Mouse (Mus musculus): Measurements from ENCODE around the gene Hgd. TPM values are rescaled to one million over a fixed set of nuclear protein-coding genes. Genes with fewer than 3 reads are reported as not detected.
A peak's percentile ranks its signal among the peaks of the same experiment; 100 is the strongest.

Gene Hgd
- polyA plus RNA-seq, 1 experiment = 0.02 TPM

DNA sequence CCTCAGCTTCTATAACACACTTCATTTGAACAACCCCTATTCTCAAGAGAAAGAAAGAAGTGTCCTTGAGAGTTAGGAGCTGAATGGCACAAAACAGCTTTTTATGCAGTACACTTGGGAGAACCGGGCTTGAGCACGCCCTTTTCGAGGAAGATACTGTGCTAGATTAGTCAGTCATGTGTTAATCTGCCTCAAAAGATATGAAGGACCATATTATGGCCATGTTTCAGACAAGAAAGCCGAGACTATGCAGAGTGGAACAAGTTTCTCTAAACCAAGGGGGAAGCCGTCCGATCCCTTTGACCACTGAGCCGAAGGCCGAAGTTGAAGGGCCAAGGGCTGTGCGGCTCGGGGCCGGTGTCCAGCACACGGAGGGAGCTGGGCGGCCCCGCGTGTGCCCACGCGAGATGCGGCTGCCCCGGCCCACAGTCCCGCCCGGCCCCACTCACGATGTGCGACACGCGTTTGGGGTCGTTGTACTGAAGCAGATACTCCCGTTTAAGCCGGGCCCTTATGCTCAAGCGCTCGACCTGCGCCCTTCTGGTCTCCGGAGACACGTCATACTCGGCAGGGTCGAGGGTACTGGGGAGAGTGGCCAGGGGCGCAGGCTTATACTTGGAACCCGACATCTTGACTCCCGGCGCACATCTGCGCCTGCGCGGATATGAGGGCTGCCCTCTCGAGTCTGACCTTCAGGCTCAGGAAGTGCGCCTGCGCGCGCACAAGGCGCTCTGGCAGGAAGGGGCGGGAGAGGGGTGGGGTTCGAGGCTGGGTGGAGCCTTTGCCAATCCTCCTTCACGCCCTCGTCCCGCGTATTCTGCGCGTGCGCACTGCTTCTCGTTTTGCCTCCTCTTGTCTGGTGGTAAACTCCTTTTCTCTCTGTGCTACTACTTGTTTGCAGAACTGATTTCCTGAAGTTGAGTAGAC is 74.0 kb downstream of the Hgd start, which contains the start of gene Ndufb4:
Ndufb4 (minus strand) TSS at position 723 of the 927 bp plus-strand sequence.
- Histone ChIP-seq H3K27me3 (ENCODE audit: control insufficient read depth, insufficient read depth, insufficient read length) (no peaks in the 10 kb centered on the region), H3K4me3 (peak within 1 kb of the TSS; percentile 32), H3K36me3 (ENCODE audit: control insufficient read depth, insufficient read depth) (no peaks in the 10 kb centered on the region), H3ac (ENCODE audit: control insufficient read depth, insufficient read length) (peak within 1 kb of the TSS; percentile 53), H3K79me2 (ENCODE audit: control insufficient read depth, insufficient read depth) (peaks cover 50% of the 10 kb centered on the region), H3K4me2 (ENCODE audit: low read depth) (peak within 1 kb of the TSS; percentile 86)
- no peak for TF ChIP-seq MYOG (IDR thresholded peaks at IDR 0.05; ENCODE audit: control insufficient read depth in 1 of 3, insufficient read depth in 1 of 3, insufficient read length in 2 of 3, low read depth in 2 of 3)
- peak; percentile 61 for TF ChIP-seq POLR2AphosphoS2 (IDR thresholded peaks at IDR 0.05; ENCODE audit: insufficient read length, low read depth)
- TF ChIP-seq MYOD1 (IDR thresholded peaks at IDR 0.05; ENCODE audit: control insufficient read depth in 1 of 3, insufficient read length in 2 of 3, low read depth in 2 of 3) = peak in 1 of 3 experiments; percentile 13
- TF ChIP-seq POLR2A (IDR thresholded peaks at IDR 0.05; ENCODE audit: insufficient read length, low read depth) = peak; percentile 62

DNA sequence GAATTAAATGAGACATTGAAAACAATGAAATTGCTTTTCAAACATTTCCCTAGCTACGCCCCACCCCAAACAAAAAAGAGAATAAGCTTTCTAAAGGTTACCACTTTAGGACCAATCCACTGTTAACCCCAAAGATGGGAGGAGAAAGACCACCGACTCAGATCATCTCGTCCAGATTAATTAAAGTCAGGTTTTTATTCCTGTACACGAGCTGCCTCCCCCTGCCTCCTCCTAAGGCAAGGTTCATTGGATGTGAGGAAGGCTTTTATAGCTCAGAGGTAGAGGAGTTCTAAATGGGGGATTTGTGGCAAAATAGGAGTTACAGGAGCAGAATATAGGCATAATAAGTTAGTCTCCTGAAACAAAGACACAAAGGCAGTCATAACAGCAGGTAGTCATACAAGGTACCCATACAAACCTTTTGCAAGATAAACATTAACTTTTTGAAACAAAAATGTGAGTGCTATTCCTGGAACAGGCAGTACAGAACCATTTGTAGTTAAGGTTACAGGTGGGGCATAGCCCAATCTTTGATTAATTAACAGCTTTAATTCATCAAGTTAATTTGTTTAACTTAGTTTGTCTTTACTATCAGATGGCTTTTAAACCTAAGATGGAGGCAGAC is 75.0 kb downstream of the Hgd start:
- H3K79me2 ChIP-seq (ENCODE audit: control insufficient read depth, insufficient read depth) = peaks cover 40% of the 10 kb centered on the region
- no peak overlapping the region for H3ac ChIP-seq (ENCODE audit: control insufficient read depth, insufficient read length)
- H3K4me2 ChIP-seq (ENCODE audit: low read depth) = peak overlapping the region; percentile 86
- TF ChIP-seq POLR2A (IDR thresholded peaks at IDR 0.05; ENCODE audit: insufficient read length, low read depth) (no peak), POLR2AphosphoS2 (IDR thresholded peaks at IDR 0.05; ENCODE audit: insufficient read length, low read depth) (no peak), SRF (IDR thresholded peaks at IDR 0.05; ENCODE audit: control insufficient read depth, insufficient read length, low read depth) (no peak)
- H3K36me3 ChIP-seq (ENCODE audit: control insufficient read depth, insufficient read depth) = no peaks in the 10 kb centered on the region
- H3K4me3 ChIP-seq = no peak overlapping the region
- H3K27me3 ChIP-seq (ENCODE audit: control insufficient read depth, insufficient read depth, insufficient read length) = no peaks in the 10 kb centered on the region

GRCm38 (mm10) chr16:37655756-37656347 is 75.9 kb downstream of the Hgd start:
- H3K27me3 ChIP-seq (ENCODE audit: control insufficient read depth, insufficient read depth, insufficient read length) = no peaks in the 10 kb centered on the region
- H3ac ChIP-seq (ENCODE audit: control insufficient read depth, insufficient read length) = no peak overlapping the region
- no peak overlapping the region for H3K4me3 ChIP-seq
- peaks cover 31% of the 10 kb centered on the region for H3K79me2 ChIP-seq (ENCODE audit: control insufficient read depth, insufficient read depth)
- no peaks in the 10 kb centered on the region for H3K36me3 ChIP-seq (ENCODE audit: control insufficient read depth, insufficient read depth)
- H3K4me2 ChIP-seq (ENCODE audit: low read depth) = no peak overlapping the region
- TF ChIP-seq POLR2AphosphoS2 (IDR thresholded peaks at IDR 0.05; ENCODE audit: insufficient read length, low read depth) = no peak
- no peak for TF ChIP-seq MYOG (IDR thresholded peaks at IDR 0.05; ENCODE audit: control insufficient read depth in 1 of 3, insufficient read depth in 1 of 3, insufficient read length in 2 of 3, low read depth in 2 of 3)
- no peak for TF ChIP-seq E2F4 (IDR thresholded peaks at IDR 0.05; ENCODE audit: insufficient read depth)
- TF ChIP-seq TCF3 (IDR thresholded peaks at IDR 0.05; ENCODE audit: insufficient read length, low read depth) = no peak
- TF ChIP-seq USF1 (IDR thresholded peaks at IDR 0.05; ENCODE audit: low read depth) = no peak
- no peak for TF ChIP-seq POLR2A (IDR thresholded peaks at IDR 0.05; ENCODE audit: insufficient read length, low read depth)
- no peak for TF ChIP-seq MAX (IDR thresholded peaks at IDR 0.05; ENCODE audit: low read depth)
- no peak for TF ChIP-seq TCF12 (IDR thresholded peaks at IDR 0.05; ENCODE audit: insufficient read depth, poor library complexity, severe bottlenecking)
- TF ChIP-seq CEBPB (IDR thresholded peaks at IDR 0.05; ENCODE audit: insufficient read depth, poor library complexity, severe bottlenecking) = no peak
- no peak for TF ChIP-seq SRF (IDR thresholded peaks at IDR 0.05; ENCODE audit: control insufficient read depth, insufficient read length, low read depth)
- no peak for TF ChIP-seq MYOD1 (IDR thresholded peaks at IDR 0.05; ENCODE audit: control insufficient read depth in 1 of 3, insufficient read length in 2 of 3, low read depth in 2 of 3)
- no peak for TF ChIP-seq REST (IDR thresholded peaks at IDR 0.05; ENCODE audit: insufficient read depth, insufficient read length)

DNA sequence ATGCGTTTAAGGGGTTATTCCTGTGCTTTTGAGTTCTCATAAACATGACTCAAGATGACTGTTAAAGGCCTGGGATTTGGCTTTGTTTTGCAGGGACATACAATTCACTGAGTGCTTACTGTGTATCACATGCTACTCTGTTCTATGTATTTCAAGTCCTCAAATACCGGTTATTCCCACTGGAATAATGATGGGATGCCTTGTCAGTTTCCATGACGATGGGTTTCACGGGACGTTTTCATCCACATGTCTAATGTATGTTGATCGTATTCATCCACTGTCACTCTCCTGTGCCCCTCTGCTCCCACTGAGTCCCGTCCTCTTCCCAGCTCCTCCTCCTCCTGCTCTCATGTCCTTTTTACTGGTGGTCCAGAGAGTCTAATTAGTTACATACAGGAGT is 76.8 kb downstream of the Hgd start:
- Histone ChIP-seq H3ac (ENCODE audit: control insufficient read depth, insufficient read length) (no peak overlapping the region), H3K79me2 (ENCODE audit: control insufficient read depth, insufficient read depth) (peaks cover 22% of the 10 kb centered on the region), H3K36me3 (ENCODE audit: control insufficient read depth, insufficient read depth) (no peaks in the 10 kb centered on the region), H3K27me3 (ENCODE audit: control insufficient read depth, insufficient read depth, insufficient read length) (no peaks in the 10 kb centered on the region), H3K4me2 (ENCODE audit: low read depth) (no peak overlapping the region), H3K4me3 (no peak overlapping the region)
- TF ChIP-seq REST (IDR thresholded peaks at IDR 0.05; ENCODE audit: insufficient read depth, insufficient read length) = no peak
- no peak for TF ChIP-seq POLR2A (IDR thresholded peaks at IDR 0.05; ENCODE audit: insufficient read length, low read depth)
- no peak for TF ChIP-seq MYOD1 (IDR thresholded peaks at IDR 0.05; ENCODE audit: control insufficient read depth in 1 of 3, insufficient read length in 2 of 3, low read depth in 2 of 3)
- no peak for TF ChIP-seq E2F4 (IDR thresholded peaks at IDR 0.05; ENCODE audit: insufficient read depth)
- no peak for TF ChIP-seq POLR2AphosphoS2 (IDR thresholded peaks at IDR 0.05; ENCODE audit: insufficient read length, low read depth)
- no peak for TF ChIP-seq MYOG (IDR thresholded peaks at IDR 0.05; ENCODE audit: control insufficient read depth in 1 of 3, insufficient read depth in 1 of 3, insufficient read length in 2 of 3, low read depth in 2 of 3)
- no peak for TF ChIP-seq USF1 (IDR thresholded peaks at IDR 0.05; ENCODE audit: low read depth)
- no peak for TF ChIP-seq CEBPB (IDR thresholded peaks at IDR 0.05; ENCODE audit: insufficient read depth, poor library complexity, severe bottlenecking)
- TF ChIP-seq SRF (IDR thresholded peaks at IDR 0.05; ENCODE audit: control insufficient read depth, insufficient read length, low read depth) = no peak
- no peak for TF ChIP-seq MAX (IDR thresholded peaks at IDR 0.05; ENCODE audit: low read depth)
- TF ChIP-seq TCF12 (IDR thresholded peaks at IDR 0.05; ENCODE audit: insufficient read depth, poor library complexity, severe bottlenecking) = no peak
- TF ChIP-seq TCF3 (IDR thresholded peaks at IDR 0.05; ENCODE audit: insufficient read length, low read depth) = no peak

Data from myocyte (in vitro differentiated cells).